Mouse (Mus musculus) adrenal gland, adult 2 months (tissue): ENCODE data around the gene Armc6. TPM values are rescaled to one million over a fixed set of nuclear protein-coding genes. Genes with fewer than 3 reads are reported as not detected.
A peak's percentile ranks its signal among the peaks of the same experiment; 100 is the strongest.

ENCODE experiments used
- DNase-seq: peaks from one replicate; pipeline ENCODE4 v3.0.0; 2021
- long read RNA-seq: library from polyadenylated mRNA; stranded (forward); transcript quantifications from one replicate; pipeline ENCODE4 v2.0.0, GENCODE M21; 2021
- polyA plus RNA-seq: library from polyadenylated mRNA; depleted of rRNA; stranded (reverse); fragments of >200 nt; gene quantifications from 2 replicates; pipeline ENCODE4 v1.2.3, GENCODE M21; 2012; rRNA removed
- total RNA-seq, 2 experiments: library from RNA; stranded (reverse); gene quantifications; 2 replicates each; pipeline ENCODE4 v1.2.3; 2021

Armc6 gene
- total RNA-seq (10 to 100 TPM; 10.8 to 11.5 TPM), polyA plus RNA-seq (17.4 and 21.2 TPM in 2 replicates)
- long read RNA-seq, transcript Armc6-201 (8 exons, 2,263 nt): major isoform, 12 of 15 reads
- long read RNA-seq, partial matches to known transcripts: 1 of 15 reads
- long read RNA-seq, other reads (novel, unspliced or antisense): 2 of 15 reads

DNA sequence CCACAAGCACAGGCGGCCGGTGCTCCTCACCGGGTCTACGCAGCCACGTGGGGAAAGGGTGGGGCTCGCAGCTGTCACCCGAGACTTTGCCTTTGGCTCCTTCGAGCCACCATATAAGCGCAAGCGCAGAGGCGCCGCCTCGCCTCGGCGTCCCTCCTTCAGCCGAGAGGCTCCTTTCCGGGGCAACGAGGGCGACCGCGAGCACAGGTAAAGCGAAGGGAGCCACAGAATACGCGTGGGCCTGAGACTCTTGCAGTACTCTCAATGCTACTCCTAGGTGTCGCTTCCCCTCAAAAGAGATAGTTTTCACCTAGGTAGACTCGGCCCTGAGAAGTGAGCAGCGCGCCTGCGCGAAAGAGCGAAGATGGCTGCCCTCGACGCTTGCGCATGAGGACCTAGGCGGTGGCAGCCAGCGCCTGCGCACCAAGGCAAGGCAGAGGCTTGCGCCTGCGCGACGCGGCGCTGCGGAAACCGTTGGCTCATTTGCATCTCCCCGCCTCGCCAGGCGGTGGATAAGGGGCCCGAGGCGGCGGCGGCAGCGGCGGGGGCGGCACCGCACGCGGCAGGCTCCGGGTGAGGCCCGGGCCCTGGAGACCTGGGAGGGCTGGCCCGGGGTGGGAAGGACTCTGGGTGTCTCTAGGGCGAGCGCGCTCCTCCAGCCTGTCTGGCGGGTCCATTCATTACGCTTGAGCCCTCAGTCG lies at the start of gene Armc6, which contains the start of gene Sugp2:
TSS of gene Armc6 (minus strand) at position 387 of the 701 bp plus-strand sequence.
TSS of gene Sugp2 (plus strand) at position 147 of the 701 bp plus-strand sequence.
- peak; percentile 97 for DNase-seq

DNA sequence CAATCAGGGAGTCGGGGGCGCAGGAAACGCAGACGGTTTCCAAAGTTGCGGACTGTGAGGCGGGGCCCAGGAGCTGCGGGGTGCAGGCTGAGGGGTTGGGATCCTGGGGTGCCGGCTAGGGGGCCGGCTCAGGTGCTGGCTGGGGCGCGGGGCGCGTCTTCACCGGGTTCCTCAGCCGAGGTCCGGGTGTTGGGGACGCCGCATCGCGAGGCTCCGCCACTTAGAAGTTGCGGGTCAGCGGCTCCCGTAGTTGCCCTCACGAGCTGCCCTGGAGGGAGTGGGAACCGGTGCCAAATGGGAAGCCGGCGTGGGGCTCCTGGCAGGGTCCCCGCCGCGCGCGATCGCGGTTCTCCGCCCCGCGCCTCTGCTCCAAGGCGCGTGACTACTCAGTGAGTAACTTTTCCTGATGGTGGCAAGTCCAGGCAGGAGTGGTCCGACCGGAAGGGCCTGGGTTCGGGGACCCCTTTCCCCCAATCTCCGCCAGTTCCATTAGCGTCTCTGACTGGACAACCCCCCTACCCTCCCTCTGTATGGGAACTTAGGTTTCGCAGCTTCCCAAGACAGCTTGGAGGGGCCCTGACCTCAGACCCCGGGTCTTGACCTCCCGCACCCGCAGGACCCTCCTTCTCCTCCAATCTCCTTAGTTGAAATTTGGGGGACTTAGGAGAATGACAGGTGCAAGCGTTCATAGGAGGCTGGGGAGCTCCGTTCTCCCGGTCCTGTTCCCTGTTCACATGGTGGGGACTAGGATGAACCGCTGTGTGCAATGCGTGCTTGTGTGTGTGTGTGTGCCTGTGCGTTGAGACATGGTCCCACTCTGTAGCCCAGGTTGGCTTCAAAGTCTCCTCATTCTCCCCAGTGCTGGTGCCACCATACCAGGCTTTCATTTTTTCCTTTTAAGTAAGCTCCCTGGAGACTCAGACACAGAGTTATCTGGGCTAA lies 49.1 kb upstream of the Armc6 start:
- no peak for DNase-seq

DNA sequence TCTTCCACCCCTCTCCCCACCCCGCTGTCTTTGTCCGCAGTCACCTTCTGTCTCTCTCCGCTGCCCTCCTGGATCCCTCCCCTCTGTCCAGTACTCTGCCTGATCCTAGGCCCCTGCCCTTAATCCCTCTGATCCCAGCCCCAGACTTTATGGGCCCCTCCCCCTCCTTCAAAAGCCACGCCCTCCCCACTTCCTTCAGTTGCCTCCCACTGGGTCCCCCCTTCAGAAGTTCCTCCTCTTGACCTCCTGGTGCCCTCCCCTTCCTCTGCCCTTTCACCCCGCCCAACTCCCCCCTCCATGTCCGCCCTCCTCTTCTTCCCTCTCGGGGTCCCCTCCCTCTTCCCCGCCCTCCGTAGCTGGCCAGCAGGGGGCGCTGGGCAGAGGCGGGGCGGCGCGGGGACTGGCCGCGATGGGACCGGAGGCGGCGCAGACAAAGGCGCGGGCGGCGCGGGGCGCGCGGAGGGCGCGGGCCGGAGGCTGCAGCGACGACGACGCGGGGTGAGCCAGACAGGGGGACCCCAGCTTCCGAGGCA lies 48.4 kb upstream of the Armc6 start, which contains the start of gene Homer3:
TSS of gene Homer3 (plus strand) at position 225 of the 533 bp plus-strand sequence.
- peak; percentile 92 for DNase-seq

DNA sequence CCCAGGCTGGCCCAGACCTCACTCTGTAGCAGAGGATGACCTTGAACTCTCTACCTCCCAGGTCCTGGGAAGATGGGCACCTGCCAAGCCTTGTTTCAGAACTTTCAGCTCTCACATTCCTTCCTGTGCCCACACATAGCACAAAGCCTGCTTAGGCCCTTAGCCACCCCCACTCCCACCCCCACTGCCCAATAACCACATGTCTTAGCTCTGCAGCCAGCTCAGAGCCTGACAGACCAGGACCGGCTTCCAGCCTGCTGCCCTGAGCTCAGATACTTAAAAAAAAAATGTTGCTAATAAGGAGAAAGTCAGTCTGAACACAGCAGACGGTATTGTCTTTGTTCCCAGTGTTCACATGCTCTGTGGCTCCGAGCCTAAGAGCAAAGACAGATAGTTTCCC lies 46.7 kb upstream of the Armc6 start:
- DNase-seq: no peak

DNA sequence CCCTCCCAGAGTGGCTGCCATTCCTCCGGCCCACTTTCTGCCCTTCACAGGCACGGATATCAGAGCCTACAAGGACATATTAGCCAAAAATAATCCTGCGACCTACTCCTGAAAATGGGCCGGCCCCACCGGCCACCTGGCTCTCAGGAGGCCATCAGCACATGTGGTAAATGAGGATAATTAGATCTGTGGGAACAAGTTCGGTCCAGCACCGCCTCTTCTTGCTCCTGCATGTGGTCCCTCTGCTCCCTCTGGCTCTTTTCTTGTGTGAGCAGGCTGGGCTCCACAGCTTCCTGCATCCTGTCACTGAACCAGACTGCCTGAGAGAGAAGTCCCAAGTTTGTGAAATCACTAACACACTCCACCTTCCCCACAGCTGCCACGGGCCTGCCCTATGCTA lies 45.0 kb upstream of the Armc6 start:
- no peak for DNase-seq

DNA sequence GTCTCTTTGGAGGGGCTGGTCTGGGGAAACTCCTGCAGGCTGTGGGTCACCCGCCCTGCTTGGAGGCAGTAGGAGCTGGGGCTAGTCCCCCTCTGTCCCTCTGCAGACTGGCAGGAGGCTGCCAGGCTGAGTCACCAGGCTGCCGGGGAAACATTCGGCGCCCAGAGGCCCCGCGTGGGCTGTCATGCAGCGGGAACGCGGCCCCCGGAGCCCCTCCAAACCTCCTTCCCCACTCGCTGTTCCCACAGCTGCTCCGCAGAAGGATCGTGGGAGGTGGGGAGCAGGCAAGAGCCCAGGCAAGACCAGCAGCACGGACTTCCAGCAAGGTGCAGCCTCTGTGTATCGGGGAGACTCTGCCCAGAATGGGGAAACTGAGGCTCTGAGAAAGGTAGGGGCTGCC lies 43.9 kb upstream of the Armc6 start:
- no peak for DNase-seq

DNA sequence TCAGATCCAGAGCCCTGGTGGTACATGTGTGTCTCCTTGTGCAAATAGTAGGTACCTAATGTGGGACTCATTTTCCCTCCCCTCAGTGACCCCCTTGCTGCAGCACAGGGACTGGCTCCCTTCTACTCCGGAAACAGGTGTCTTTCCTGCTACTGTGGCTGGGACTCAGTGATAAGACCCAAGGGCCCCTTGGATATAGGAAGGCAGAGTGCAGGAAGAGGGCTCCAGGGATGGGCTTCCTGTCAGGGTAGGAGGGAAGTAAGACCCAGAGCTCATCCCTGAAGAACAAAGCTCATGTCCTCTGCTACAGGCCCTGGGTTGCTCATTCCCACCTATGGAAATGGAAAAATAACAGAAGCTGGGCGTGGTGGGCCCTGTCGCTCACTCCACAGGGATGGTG lies 42.2 kb upstream of the Armc6 start:
- peak; percentile 42 for DNase-seq

DNA sequence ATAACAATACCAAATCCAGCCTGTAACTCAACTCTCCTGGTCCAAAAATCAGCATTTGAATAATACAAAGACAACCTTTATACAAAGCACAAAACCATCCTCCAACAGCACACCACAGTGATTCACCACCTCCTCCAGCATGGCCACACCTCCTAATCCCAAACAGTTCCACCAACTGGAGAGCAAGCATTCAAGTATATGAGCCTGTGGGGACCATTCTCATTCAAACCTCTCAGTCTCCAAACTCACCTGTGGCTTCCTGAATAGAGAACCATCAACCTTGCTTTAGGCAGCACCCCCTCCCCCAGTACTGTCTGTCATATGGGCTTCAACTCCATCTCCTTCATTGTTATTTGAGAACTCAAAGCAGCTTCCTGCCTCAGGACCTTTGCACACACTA lies 40.1 kb upstream of the Armc6 start:
- no peak for DNase-seq

DNA sequence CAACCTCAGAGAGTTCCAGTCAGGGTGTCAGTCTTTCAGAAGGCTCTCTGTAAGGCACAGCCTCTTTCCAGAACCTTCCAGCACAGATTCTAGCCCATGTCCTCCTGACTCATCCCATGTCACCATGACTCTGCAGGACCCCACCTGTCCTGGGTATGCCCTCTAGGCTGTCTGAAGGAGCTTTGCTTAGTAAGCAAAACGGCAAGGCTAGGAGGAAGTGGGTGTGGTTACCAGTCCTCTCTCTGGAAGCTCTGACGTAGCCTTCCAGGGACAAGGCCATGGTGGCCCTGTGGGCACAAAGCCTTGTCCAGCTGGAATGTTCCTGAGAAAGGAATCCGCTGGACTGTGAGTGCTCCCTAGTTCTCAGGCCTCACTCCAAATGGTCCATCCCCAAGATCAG lies 38.7 kb upstream of the Armc6 start:
- DNase-seq: peak; percentile 78

DNA sequence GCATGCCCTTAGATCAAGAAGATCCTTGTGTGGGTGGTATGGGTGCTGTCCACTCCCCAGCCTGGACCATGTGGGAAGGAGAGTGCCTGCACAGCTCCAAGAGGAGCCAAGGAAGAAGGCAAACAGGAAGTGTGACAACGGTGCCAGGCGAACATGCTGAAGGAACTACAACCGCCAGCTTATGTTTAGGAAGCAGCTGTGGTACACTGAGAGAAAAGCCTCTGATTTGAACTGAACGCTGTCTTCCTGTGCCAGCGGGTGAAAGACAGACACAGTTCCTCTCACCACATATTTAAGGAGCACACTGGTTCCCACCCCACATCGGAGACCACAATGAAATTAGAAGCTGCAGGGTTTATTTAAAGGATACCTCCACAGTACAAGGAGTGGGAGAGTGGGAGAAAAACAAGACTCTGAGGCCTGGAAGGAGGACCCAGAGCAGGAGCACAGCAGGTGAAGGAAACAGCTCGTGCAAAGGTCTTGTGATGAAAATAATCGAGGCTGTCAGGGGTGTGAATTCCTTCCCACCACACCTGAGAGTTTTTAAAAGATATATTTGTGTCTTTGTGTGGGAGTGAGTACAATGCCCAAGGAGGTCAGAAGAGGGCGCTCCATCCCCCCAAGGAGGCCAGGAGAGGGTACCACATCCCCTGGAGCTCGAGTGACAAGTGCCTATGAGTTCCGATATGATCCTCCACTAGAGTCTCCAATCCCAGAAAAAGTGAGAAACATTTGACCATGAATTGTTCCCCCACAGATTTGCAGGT lies 34.7 kb upstream of the Armc6 start:
- no peak for DNase-seq

DNA sequence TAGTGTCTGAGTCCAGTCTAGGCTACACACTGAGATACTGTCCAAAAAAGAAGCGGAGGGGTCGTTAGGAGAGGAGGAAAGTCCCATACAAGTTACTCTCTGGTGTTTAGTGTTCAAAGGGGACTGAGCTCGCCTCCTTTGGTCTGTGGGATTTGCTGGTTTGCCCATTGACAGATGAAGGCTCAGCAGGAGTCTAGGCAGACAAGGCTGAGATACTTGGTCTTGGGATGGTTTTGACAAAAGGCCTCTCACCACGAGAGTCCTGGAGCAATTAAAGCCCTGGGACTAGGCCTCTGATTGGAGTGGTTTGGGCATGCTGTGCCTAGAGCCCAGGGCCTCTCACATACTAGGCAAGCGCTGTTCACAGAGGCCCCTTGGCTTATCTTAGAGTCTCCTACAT lies 34.0 kb upstream of the Armc6 start:
- no peak for DNase-seq

DNA sequence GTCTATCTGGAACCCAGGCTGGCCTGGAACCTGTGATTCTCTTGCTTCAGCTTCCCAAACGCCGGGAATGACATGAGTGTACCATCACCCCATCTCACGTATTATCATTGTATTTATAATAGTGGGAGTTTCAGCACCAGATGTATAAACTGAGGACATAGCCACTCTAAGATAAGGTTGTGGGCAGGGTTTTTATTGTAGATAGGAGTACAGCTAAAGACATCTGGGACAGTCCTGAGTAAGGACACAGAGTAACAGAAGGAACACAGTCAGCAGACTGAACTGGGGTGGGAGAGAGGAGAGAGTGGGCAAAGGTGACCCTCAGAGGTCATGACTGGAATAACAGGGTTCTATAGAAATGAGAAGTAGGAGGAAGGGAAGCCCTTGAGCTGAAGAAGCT lies 33.4 kb upstream of the Armc6 start:
- DNase-seq: no peak

DNA sequence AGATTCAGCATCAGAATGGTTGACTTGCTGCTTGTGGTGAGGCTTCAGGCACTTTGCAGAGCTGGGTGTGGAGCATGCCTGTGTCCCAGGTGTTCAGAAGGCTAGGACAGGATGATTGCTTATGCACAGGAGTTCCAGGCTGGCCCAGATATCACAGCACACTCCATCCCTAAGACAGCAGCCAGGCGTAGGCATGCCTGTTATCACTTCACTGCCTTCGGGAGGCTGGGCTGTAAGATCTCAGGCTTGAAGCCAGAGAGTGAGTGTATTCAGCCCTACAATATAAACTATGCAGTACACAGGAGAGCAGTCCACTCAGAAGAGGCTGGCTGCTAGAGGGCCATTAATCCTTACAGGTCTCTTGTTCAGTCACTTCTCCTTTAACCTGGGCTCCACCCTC lies 24.8 kb upstream of the Armc6 start:
- DNase-seq: no peak

DNA sequence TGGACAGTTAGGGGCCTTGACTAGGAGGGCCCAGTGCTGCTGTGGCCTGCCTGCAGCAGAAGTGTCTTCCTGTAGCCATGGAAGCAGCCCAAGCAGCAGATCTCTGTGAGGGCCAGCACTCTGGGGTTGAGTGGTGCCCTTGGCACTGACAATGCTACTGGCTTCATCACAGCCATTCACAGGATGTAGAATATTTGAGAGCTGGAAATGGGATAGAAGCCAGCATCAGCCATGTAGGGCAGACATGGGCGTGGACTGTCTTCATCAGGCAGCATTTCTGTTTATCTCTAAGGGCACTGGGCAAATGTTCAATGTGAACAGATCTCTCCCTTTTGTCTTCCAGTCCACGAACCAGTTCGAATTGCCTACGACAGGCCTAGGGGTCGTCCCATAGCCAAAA lies 24.3 kb upstream of the Armc6 start:
- no peak for DNase-seq

DNA sequence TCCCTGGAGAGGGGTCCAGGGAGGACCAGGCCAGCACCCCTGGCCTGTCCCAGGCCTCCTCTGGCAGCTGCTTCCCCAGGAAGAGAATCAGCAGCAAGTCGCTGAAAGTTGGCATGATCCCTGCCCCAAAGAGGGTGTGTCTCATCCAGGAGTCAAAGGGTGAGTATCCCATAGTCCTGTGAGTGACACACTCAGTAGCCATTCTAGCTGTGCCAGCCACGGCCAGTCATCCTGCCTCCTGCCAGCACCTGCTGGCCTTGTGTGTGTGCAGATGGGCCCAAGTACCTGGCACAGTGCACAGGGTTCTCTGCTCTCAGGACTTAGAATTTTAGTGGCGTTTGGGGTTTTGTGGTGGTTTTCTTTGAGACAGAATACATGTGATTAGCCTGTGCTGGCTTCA lies 23.2 kb upstream of the Armc6 start:
- DNase-seq: no peak

DNA sequence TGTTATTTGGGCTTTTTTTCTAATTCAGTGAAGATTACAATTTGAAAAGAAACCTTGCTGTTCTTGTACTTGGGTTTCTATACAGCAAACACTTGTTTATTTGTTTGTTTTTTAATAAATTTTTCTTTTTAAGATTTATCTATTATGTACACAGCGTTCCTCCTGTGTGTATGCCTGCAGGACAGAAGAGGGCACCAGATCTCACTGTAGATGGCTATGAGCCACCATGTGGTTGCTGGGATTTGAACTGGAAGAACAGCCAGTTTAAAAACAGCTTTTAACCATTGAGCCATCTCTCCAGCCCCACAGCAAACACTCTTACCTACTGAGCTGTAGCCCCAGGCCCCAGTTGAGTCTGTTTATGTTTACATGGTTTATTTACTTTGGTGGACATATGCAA lies 20.4 kb upstream of the Armc6 start:
- no peak for DNase-seq

DNA sequence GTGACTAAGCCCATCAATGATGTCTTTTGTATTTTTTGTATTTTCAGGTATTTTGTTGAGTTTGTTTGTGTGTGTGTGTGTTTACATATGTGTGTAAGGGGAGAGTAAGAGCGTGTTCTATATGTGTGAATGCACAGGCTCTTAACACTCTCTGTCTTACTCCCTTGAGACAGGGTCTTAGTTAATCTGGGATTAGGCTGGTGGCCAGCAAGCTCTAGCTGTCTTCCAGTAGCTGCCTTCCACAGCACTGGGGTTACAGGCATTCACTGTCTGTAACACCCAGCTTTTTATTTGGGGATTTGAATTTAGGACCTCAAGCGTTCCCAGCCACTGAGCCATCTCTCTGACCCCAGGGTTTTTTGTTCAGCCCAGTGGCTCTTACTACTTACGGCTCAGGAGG lies 13.6 kb upstream of the Armc6 start:
- DNase-seq: no peak

DNA sequence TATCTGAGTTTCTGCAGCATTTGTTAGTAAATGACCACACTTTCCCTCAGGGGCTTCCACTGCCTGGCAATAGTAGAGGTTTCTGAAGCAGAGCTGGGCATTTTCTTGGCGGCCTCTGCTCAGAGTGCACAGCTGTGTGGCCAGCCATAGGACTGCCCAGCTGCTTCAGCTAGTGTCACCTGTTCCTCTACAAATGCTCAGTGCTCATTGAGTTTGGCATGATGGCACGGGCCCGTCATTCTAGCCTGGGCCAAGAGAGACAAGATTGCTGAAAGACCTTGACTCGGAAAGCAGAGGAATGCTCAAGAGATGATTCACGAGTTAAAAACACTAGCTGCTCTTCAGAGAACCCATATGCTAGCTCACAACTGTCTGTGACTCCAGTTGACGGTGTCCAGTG lies 12.4 kb upstream of the Armc6 start:
- DNase-seq: peak; percentile 73

DNA sequence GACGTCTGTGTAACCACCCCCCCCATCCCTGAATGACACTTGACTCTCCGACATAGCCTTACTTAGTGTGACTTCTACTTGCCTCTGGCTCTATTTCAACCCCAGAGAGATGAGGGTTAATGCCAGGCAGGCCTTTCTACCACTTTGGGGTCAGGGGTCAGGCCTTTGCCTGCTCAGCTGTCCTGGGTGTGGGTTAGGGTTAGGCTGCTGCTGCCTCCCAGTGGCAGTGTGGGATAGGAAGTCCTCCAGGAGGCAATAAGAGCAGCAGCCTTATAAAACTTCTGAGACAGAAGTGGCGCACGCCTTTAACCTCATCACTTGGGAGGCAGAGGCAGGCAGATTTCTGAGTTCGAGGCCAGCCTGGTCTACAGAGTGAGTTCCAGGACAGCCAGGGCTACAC lies 6.4 kb upstream of the Armc6 start:
- DNase-seq: no peak

DNA sequence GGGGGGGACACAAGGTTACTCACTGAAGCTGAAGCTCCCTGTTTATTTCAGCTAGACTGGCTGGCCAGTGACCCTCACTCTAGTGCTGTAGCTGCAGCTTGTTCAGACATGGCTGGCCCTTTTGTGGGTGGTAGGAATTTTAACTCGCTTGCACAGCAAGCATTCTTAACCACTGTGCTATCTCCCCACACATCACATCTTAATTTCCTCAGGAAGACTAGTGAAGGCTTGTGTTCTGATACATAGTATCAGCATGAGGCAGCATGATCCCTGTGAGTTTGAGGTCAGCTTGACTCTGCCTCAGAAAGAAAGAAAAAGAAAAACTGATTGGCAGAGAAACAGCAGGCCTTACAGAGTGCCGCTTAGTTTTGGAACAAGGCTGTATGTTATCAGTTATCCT lies 3.6 kb upstream of the Armc6 start:
- DNase-seq: no peak

DNA sequence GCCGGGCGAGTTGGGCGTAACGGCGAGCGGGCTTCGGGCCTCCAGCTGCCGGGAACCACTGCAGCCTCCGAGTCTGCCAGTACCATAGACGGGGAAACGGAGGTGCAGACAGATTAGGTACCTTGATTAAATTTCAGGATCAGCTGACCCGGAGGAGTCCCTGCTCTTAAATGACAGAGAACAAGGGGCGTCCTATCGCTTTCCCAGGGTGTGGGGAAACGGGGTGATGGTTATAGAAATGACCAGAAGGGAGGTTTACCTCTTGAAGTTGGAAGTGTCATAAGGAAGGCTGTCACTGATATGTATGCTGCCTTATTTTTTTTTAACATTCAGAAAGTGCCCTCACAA lies 489 bp upstream of the Armc6 start:
- DNase-seq: no peak

DNA sequence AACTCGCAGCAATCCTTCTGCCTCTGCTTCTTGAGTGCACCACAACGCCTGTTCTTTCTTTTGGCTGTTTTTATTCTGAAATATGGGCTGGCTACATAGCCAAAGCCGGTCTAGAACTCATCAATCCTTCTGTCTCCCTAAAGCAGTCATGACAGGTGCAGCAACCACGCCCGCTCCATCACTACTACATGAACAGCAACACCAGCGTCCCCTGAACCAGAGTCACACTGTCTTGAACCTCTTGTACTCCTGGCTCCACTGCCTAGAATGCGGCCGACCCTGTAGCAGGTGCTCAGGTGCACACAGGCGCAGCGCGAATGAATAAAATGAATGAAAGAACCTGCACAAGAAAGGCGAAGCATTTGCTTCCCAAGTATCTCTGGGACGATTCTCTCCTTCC lies 660 bp downstream of the Armc6 start:
- no peak for DNase-seq
